Mouse (Mus musculus): ENCODE results near the gene Ptprj. TPM values are rescaled to one million over a fixed set of nuclear protein-coding genes. Genes with fewer than 3 reads are reported as not detected.

Gene Ptprj
- total RNA-seq (2021), result 1 to 10 TPM; 7.5 to 9.5 TPM
- long read RNA-seq, experiment 1, partial matches to known transcripts, result 0 of 2 reads
- long read RNA-seq, experiment 1, other reads (novel, unspliced or antisense), result 2 of 2 reads
- long read RNA-seq, experiment 2, result 0 reads

- DNase-seq, result peak; percentile 67
Measured at GRCm38 (mm10) chr2:90580236-90581005, at the start of gene Ptprj. Ptprj (minus strand) TSS chr2:90580647.

DNA sequence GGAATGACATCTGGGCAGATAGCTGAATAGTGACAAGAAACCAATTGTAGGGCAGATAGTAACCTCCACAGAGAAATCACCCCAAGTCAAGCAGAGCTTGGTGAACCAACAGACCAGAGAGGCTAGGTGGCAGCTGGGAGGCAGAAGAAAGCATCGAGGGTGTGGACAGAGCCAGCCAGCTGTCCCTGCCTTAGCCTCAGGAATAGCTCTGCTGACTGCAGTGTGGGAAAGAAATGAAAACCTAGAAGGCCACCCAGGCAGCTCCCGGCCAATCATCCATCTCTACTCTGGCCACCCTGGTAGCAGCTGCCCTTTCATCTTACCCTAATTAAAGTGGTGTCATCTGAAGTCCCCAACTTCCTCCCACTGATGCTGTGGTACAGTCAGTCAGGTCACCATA lies 49.1 kb upstream of the Ptprj start:
- no peak for DNase-seq

DNA sequence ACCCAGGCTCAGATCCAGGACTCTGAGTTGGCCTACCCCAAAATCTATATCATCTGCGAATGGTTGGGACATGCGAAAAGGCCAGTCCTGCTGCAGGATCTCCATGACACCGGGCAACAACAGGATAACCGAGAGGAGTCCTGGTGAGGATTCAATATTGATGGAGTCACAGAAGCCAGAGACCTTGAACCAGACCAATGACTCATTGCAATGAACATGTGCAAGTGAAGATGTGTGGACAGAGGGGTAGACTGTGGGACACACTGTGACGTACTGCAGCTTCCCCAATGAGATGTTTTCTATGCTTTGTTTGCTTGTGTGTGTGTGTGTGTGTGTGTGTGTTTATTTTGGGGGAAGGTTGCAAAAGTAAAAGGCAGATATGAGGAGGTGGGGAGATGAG lies 47.8 kb upstream of the Ptprj start:
- DNase-seq, result no peak

- peak; percentile 64 for DNase-seq
Measured at GRCm38 (mm10) chr2:90624920-90625319, 44.5 kb upstream of the Ptprj start.

- no peak for DNase-seq
Measured at GRCm38 (mm10) chr2:90624339-90624738, 43.9 kb upstream of the Ptprj start.

DNA sequence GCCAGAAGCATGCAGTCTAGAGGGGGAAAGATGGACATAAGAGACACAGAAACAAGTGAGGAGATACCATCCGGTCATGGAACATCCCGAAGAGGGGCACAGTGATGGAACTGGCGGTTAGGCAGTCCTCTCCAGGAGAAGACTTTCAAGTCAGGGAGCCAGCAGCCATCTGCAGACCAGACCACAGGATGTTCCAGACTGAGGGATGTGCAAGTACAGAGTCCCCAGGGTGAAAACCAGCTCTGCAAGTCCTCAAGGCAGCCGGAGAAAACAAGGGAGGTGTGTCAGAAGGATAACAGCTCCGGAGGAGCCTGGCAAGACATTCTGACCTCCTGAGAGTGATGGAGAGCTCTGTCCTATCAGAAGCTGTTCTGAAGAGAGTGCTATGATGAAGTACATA lies 40.4 kb upstream of the Ptprj start:
- no peak for DNase-seq

DNA sequence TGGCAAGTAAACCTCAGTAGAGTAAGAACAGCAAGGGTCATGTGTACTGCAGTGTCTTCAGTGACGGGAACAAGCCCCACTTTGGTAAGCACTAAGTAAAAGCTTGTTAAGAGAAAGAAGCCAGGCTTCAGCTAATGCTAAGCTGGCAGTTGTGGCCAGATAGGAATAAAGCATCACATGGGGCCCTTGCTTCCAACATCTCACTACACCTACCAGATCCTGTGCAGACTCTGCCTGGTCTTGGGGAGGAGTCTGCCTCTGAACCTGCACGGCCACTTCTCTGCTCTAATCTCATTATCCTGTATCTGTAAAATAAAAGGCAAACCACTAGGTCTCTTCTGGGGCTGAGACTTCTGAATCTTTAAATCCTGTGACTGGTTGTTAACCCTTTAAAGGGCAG lies 39.2 kb upstream of the Ptprj start:
- DNase-seq, result no peak

GRCm38 (mm10) chr2:90614651-90615171 lies 34.3 kb upstream of the Ptprj start:
- no peak for DNase-seq

- no peak for DNase-seq
Measured at GRCm38 (mm10) chr2:90613591-90613990, 33.1 kb upstream of the Ptprj start.

DNA sequence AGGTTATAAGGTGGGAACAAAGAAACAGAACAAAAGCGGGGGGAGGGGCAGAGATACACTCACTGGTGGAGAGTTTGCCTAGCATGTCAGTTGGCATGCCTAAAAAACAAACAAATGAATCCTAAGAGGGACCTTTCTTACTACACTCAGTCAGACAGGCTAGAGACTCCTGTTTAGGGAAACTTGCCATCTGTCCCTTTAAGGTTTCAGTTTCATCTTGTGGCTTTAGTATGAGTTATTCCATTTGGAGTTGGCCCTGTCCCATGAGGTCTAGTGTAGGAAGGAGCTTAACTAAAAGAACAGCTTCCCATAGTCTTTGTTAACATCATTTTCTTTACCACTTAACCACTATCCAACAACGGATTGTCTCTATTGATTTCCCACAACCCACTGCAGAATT lies 32.6 kb upstream of the Ptprj start:
- DNase-seq, result no peak

- peak; percentile 73 for DNase-seq
Measured at GRCm38 (mm10) chr2:90611959-90612571, 31.6 kb upstream of the Ptprj start.

- no peak for DNase-seq
Measured at GRCm38 (mm10) chr2:90601056-90601455, 20.6 kb upstream of the Ptprj start.

DNA sequence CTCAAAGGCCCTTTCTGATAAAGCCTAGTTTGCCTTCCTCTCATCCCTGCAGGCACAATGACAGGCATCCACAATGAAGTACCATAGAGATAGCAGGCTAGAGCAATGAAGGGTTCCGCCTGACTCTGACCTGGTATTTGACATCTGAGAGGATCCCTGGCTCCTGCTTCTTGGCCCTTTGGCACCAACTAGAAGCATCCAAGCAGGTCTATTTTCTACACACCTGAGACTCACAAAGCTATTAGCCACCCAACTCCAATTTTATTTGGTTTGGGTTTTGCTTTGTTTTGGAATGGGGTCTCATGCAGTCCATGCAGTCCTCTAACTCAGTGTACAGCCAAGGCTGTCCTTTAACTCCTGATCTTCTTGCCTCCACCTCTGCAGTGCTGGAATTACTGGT lies 7.7 kb upstream of the Ptprj start:
- no peak for DNase-seq

DNA sequence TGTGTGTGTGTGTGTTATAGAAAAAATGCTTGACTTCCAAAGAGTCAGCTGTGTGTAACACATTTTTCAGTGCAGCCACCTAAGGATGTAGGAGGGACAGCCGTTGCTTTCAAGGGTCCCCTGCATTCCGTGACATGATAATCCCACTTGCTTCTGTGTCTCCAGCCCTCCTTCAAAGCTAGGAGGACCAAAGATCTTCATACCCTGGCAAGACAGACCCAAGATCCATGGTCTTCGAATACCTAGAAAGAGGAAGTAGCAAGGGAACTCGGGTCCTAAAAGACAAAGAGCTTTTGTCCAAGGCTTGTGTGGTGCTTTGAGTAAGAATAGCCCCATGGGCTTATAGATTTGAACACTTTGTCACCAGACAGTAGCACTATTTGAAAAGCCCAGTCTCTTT lies 4.1 kb upstream of the Ptprj start:
- no peak for DNase-seq

GRCm38 (mm10) chr2:90583628-90584131 lies 3.2 kb upstream of the Ptprj start:
- no peak for DNase-seq

GRCm38 (mm10) chr2:90582814-90583213 lies 2.4 kb upstream of the Ptprj start:
- DNase-seq, result no peak

- DNase-seq, result no peak
Measured at GRCm38 (mm10) chr2:90582311-90582710, 1.9 kb upstream of the Ptprj start.

GRCm38 (mm10) chr2:90581796-90582125 lies 1.3 kb upstream of the Ptprj start:
- no peak for DNase-seq

GRCm38 (mm10) chr2:90581006-90581795 lies 754 bp upstream of the Ptprj start:
- DNase-seq, result no peak

- peak; percentile 72 for DNase-seq
Measured at GRCm38 (mm10) chr2:90579728-90580235, 665 bp downstream of the Ptprj start.

- no peak for DNase-seq
Measured at GRCm38 (mm10) chr2:90579038-90579727, 1.3 kb downstream of the Ptprj start.
